Mouse (Mus musculus) gastrocnemius, postnatal 14 days (tissue): Measurements from ENCODE around the gene Tdp2. TPM values are rescaled to one million over a fixed set of nuclear protein-coding genes. Genes with fewer than 3 reads are reported as not detected.

Experiments
- DNase-seq: peaks from one replicate; pipeline ENCODE4 v3.0.0; 2021; ENCODE audit warnings: mixed read lengths
- intact Hi-C: fragments of 180-260 bp; cut with DNase I; formaldehyde crosslinking; loops from one replicate; pipeline ENCODE4 v1.15.1; 2025; ENCODE audit warnings: low total_unique reads
- total RNA-seq, 2 experiments: library from RNA; stranded (reverse); gene quantifications; 2 replicates each; pipeline ENCODE4 v1.2.3; 2021

The Tdp2 gene
- total RNA-seq, 2 experiments from 2014 or later, result 7.3 to 9.2 TPM

DNA sequence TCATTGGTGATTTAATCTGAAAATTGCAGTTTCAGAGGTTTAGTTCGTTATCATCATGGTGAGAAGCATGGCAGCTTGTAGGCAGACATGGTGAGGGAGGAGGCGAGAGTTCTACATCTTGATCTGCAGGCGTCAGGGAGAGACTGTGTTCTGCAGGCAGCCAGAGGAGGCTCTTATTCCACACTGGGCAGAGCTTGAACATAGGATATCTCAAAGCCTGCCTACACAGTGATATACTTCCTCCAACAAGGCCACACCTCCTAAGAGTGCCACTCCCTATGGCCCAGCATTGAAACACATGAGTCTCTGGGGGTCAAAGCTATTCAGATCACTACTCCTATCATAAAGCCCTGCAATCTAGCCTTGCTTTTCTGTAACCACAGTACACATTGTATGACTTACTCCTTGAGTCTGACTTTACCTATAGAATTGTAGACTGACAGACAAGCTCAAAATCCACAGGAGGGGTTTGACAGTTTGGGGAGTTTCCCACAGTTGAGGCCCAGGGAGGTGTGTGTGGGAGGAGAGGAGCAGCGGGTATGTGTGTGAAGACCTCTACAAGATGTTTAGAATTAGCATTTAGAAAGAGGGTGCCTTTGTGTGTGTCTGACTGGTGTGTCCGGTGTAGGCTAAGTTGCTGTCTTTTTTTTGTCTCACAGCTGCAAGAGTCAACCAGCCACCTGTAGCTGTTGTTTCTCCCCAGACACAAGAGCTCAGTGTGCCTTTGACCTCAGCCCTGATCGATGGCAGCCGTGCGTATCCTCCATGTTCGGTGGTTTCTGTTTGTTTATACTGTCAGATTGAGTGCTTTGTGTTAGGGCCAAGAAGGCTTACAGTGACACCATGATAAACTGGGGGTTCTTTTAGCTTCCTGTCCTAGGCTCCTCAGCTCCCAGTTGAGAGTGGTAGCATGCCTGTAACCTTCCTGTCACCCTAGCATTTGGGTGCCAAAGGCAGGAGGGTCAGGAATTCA is 35.2 kb downstream of the Tdp2 start:
- DNase-seq, result no peak
- intact Hi-C loops, result no loop called here

DNA sequence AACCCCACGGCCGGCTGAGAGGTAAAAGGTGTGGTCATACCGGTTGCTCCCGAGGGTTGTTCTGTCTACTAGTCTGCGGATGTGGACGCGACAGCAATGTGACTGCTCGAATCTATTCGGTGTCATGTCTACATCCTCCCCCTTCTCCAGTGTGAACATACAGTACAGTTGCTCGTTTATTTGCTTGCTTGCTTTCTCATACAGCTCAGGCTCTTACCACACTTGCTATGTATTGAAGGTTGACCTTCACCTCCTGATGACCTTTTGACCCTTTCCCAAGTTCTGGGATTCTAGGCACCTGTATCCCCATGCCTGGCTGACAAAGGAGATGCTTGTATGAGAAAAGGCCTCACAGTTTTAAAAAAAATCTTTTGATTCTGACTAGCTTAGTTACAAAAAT is 36.3 kb downstream of the Tdp2 start:
- no peak for DNase-seq
- intact Hi-C loops, result no loop called here

DNA sequence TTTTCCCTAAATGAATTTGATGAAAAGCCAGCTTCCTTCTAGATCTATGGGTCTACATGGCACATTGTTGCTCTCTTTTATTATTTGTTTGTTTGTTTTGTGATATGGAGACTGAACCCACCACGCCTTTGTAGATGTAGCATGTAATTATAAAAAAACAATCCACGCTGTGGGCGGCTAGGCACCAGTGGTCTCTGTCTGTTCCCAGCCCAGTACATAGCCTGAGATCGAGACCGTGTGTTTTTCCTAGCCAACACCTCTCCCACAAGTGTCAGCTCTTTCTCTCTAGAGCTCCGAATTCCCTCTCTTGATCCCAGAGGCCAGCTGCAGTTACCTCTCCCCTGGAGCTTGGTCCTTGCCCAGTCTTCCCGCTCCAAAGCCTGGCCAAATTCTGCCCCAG is 36.8 kb downstream of the Tdp2 start:
- intact Hi-C loops, result no loop called here
- no peak for DNase-seq

DNA sequence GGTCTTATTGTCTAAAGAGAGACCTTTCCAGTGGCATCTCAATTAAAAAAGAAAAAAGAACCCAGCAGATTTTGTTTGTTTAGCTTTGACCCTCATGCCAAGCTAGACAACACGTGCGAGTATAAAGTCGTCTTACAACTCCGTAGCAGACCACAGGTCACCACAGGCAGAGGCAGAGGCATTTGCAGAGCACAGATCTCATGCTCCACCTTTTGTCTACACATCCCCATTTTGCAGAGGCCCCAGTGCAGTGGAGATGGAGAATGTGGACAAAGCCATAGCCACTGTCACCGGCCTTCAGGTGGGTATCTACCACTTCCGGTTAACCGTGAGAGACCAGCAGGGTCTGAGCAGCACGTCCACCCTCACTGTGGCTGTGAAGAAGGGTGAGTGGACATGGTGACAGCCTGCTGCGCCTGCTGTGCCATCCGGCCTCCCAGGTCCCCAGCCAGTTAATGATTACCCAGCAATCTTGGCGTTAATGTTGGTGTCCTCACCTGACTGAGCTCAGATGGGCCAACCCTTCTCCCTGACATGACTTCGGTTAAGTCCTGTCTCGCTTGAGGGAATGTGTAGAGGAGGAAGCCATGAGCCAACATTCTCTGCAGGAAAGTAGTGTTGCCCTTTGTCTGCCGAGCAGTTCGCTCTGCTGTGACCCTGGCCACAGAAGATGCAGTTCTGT is 48.0 kb downstream of the Tdp2 start:
- intact Hi-C loops, result no loop called here
- no peak for DNase-seq

DNA sequence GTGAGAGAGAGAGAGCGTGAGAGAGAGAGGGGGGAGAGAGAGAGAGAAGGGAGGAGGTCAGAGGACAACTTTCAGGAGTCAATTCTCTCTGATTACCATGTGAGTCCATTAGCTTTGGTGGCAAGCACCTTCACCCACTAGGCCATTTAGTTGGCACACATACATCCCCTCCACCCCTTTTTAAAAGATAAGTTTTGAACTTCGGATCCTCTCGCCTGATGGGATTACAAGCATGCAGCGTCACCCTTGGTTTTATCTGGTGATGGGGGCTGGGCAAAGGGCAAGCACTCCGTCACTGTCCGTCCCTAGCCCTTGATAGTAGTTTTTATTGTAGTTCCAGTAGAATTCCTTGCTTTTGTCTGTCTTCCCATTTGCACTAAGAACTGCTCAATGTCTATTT is 48.7 kb downstream of the Tdp2 start:
- intact Hi-C loops, result no loop called here
- DNase-seq, result no peak

DNA sequence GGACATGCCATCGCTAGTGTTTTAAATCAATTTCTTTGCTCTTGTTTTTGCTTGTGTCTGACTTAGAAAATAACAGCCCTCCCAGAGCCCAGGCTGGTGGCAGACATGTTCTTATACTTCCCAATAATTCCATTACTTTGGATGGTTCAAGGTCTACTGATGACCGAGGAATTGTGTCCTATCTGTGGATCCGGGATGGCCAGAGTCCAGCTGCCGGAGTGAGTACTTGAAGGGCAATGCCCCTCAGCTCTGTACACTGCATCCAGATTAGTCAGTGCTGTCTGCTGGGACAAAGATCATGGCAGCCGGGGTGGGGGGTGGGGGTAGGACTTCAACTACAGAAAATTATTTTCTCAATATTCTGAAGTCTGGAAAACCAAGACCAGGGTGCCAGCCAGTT is 49.2 kb downstream of the Tdp2 start:
- no peak for DNase-seq
- intact Hi-C loops, result no loop called here

DNA sequence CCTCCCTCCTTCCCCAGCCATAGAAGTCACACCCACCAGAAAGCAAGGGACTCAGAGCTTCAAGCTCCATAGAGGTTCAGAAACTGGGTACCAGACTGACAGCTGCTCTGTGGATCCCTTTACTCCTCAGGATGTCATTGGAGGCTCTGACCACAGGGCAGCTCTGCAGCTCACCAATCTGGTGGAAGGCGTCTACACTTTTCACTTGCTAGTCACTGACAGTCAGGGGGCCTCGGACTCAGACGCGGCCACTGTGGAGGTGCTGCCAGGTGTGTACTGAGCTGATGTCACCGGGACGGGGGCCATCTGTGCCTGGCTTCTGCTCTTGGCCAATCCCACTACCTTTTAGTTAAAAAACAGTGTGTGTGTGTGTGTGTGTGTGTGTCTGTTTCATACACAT is 50.9 kb downstream of the Tdp2 start:
- DNase-seq, result no peak
- intact Hi-C loops, result no loop called here

DNA sequence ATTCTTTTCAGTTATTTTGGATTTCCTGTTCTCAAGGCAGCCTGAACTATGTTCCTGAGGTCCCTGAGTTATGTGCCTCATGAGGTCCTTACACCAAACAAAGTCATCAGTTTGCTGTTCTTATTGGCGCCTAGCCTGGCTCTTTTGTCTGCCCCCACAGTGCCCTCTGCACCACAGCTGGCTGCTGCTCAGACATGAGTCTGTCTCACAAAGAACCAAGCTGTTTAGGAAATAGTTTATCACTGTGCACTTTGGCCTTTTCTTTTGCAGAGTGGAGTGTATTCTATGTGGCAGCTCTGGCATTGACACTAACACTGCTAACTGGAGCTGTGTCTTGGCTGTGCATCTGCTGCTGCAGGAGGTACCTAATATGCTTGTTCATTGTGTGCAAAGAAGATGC is 58.1 kb downstream of the Tdp2 start:
- intact Hi-C loops, result no loop called here
- DNase-seq, result no peak

Other genes starting within 250 kb of the Tdp2 start
- 1 to 10 TPM; 5.3 to 8.4 TPM for gene Ripor2, start 249.5 kb upstream of the Tdp2 start, total RNA-seq
- not detected for gene Armh2, start 90.4 kb upstream of the Tdp2 start, total RNA-seq
- 1 to 10 TPM; 2.4 to 3.1 TPM for gene Gmnn, start 69.8 kb upstream of the Tdp2 start, total RNA-seq
- gene BC005537, start 30.0 kb upstream of the Tdp2 start, total RNA-seq, result 10 to 100 TPM; 49.6 to 49.9 TPM
- gene Acot13, start 139 bp upstream of the Tdp2 start, total RNA-seq, result 100 to 1,000 TPM in 1 of 2 experiments, 10 to 100 TPM in 1; 94.2 to 119 TPM
- not detected for gene D130043K22Rik, start 13.5 kb downstream of the Tdp2 start, total RNA-seq
- gene Aldh5a1, start 106.0 kb downstream of the Tdp2 start, total RNA-seq, result 1 to 10 TPM; 3.4 to 3.7 TPM
- gene Gpld1, start 111.5 kb downstream of the Tdp2 start, total RNA-seq, result under 1 TPM; 0.45 to 0.86 TPM
- 10 to 100 TPM; 22.2 to 22.6 TPM for gene Mrs2, start 188.7 kb downstream of the Tdp2 start, total RNA-seq
- gene Dcdc2a, start 224.3 kb downstream of the Tdp2 start, total RNA-seq, result not detected